Mouse (Mus musculus): ENCODE results near the gene Pla2g4d. TPM values are rescaled to one million over a fixed set of nuclear protein-coding genes. Genes with fewer than 3 reads are reported as not detected.

The Pla2g4d gene
- total and polyA plus RNA-seq, 3 experiments: not detected

Other genes with a start within 250 kb of the Pla2g4d start
- gene Ehd4, start 134.6 kb downstream of the Pla2g4d start, total RNA-seq (2012; rRNA removed): 8.1 and 9.2 TPM in 2 replicates
- gene Ehd4, start 134.6 kb downstream of the Pla2g4d start, total RNA-seq (2014; rRNA removed): 9.6 and 9.8 TPM in 2 replicates
- gene Ehd4, start 134.6 kb downstream of the Pla2g4d start, polyA plus RNA-seq (2012; ENCODE audit: insufficient read length, low read depth): 22.9 and 27.7 TPM in 2 replicates
- gene Pla2g4e, start 43.9 kb downstream of the Pla2g4d start, total RNA-seq (2012; rRNA removed): not detected in 2 replicates
- gene Pla2g4e, start 43.9 kb downstream of the Pla2g4d start, total RNA-seq (2014; rRNA removed): not detected in 2 replicates
- not detected in 2 replicates for gene Pla2g4e, start 43.9 kb downstream of the Pla2g4d start, polyA plus RNA-seq (2012; ENCODE audit: insufficient read length, low read depth)
- gene Pla2g4f, start 25.0 kb upstream of the Pla2g4d start, total RNA-seq (2012; rRNA removed): 0.84 and 1.3 TPM in 2 replicates
- gene Pla2g4f, start 25.0 kb upstream of the Pla2g4d start, total RNA-seq (2014; rRNA removed): not detected in 2 replicates
- gene Pla2g4f, start 25.0 kb upstream of the Pla2g4d start, polyA plus RNA-seq (2012; ENCODE audit: insufficient read length, low read depth): 0.30 and 0.34 TPM in 2 replicates
- gene Vps39, start 63.9 kb upstream of the Pla2g4d start, total RNA-seq (2012; rRNA removed): 38.9 and 41.8 TPM in 2 replicates
- 16.0 and 33.7 TPM in 2 replicates for gene Vps39, start 63.9 kb upstream of the Pla2g4d start, total RNA-seq (2014; rRNA removed)
- gene Vps39, start 63.9 kb upstream of the Pla2g4d start, polyA plus RNA-seq (2012; ENCODE audit: insufficient read length, low read depth): 21.3 and 30.6 TPM in 2 replicates
- 6.7 and 9.6 TPM in 2 replicates for gene Ganc, start 114.7 kb upstream of the Pla2g4d start, total RNA-seq (2012; rRNA removed)
- gene Ganc, start 114.7 kb upstream of the Pla2g4d start, total RNA-seq (2014; rRNA removed): 9.5 and 10.1 TPM in 2 replicates
- 7.0 and 10.8 TPM in 2 replicates for gene Ganc, start 114.7 kb upstream of the Pla2g4d start, polyA plus RNA-seq (2012; ENCODE audit: insufficient read length, low read depth)
- 26.0 and 27.3 TPM in 2 replicates for gene Tmem87a, start 114.9 kb upstream of the Pla2g4d start, total RNA-seq (2012; rRNA removed)
- 43.5 and 48.9 TPM in 2 replicates for gene Tmem87a, start 114.9 kb upstream of the Pla2g4d start, total RNA-seq (2014; rRNA removed)
- 28.5 and 30.5 TPM in 2 replicates for gene Tmem87a, start 114.9 kb upstream of the Pla2g4d start, polyA plus RNA-seq (2012; ENCODE audit: insufficient read length, low read depth)
- 2.0 and 3.2 TPM in 2 replicates for gene Capn3, start 166.8 kb upstream of the Pla2g4d start, total RNA-seq (2012; rRNA removed)
- 7.2 and 8.0 TPM in 2 replicates for gene Capn3, start 166.8 kb upstream of the Pla2g4d start, total RNA-seq (2014; rRNA removed)
- 5.5 and 7.4 TPM in 2 replicates for gene Capn3, start 166.8 kb upstream of the Pla2g4d start, polyA plus RNA-seq (2012; ENCODE audit: insufficient read length, low read depth)

Data from CH12.LX (cell line).